Mouse (Mus musculus): ENCODE measurements at regions not wholly inside any gene's neighbourhood (a gene's known extent, or its start where the extent isn't known, plus 50 kb on each side); places are given as distances from the start of the nearest gene placed in this dataset.

DNA sequence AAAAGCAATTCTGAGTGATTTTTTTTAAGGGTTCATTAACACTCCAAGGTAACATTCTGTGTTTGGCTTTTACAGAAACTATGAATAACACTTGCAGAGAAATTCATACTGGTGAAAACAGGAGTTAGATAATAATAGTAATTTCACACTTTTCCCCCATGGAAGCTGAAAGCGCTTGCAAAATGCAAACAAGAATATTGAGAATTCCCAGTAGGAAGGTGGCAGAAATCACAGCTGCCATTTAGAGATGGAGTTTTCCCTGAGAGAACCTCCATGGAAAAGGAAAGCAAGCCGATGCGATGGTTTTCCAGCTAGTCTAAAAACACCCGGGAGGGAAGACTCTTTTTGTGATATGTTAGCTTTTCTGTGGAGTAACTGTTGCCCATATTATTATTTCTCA, 174.1 kb upstream of the App start:
- no peak for DNase-seq

DNA sequence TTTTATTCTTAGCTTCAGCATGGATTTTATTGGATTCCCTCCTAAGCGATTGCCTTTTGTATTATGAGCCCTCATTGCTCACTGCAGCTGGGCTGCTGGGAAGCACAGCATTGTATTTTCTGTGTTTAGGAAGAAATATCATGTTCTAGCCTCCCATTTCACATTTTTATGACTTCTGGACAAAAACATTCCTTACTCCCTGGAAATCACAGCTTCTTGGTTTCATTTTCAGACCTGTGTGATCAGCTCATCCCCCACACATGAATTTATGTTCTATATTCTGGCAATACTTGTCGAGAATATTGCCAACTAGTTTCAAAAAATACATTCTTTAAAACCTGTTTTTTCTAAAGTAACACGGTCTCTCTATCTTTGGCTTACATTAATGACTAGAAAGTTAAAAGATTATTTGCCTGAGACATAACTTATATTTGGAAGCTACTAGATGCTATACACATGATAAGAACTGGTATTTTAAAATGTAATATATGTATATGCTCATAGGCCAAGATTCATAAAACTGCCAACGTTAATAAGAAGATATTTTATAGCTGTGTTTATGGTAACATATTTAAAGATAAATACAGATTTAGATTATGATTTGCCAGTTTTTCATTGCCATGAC, 163.0 kb upstream of the App start:
- DNase-seq = no peak

DNA sequence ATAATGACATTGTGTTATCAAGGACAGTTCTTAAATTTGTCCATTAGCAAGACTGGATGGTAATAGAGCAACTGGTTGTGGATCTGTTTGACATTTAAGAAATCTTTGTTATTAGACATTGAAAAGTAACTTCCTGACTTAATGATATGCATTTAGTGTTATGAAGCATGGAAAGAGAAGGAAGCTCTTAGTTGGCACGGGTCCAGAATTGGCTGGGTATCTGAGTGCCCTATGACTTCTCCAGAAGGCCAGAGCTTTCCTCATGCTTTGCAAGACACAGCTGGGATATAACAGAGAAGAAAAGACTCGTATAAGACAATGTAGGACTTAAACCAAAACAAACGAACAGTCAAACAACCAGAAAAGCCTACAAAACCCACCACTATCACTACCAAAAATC, 160.0 kb upstream of the App start:
- peak in 1 of 2 experiments; percentile 10 for DNase-seq

DNA sequence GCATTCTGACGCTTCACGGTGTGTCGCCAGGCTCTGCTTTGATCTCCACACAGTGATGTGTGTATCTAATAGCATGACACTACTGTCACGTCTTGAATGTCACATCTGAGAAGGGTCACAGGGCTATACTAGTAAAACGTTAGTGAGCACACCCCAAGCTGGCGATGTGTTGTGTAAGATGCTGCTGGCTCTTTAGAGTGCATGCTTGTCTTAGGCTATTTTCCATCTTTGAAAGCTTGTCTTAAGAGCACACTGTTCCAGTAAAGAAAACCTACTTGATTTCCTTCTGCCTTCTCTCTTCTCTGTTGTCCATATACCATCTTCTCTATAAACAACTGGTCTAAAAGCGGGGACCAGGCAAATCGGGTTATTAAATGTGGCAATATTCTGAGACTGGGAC, 138.5 kb upstream of the App start:
- no peak for DNase-seq

DNA sequence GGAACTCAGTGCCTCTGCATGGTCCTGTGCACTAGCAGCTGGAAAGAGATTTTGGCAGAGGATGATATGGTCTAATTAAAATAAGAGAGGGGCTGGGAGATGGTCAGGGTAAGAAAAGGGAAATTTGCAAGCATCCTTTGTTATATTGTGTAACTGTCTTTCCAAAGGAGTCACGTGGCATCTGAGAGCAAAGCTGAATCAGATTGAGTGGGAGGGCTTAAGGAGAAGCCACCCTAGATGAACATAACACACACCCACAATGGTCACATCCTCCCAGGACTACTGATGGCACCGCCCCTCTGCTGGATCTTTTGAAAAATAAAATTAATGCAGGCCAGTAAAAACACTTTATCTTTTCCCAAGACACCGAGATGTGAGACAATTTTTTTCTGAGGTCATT, 135.9 kb upstream of the App start:
- no peak for DNase-seq

DNA sequence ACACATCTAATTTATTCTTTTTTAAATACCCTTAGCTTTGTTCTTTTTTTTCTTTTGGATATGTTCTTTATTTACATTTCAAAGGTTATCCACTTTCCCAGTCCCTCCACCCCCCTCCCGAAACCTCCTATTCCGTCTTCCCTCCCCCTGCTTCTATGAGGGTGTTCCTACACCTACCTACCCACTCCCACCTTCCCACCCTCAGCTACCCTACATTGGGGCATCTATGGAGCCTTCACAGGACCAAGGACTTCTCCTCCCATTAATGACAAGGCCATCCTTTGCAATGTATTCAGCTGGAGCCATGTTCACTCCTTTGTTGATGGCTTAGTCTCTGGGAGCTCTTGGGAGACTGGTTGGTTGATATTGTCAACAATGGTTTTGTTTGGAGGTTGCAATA, 134.9 kb upstream of the App start:
- no peak for DNase-seq

DNA sequence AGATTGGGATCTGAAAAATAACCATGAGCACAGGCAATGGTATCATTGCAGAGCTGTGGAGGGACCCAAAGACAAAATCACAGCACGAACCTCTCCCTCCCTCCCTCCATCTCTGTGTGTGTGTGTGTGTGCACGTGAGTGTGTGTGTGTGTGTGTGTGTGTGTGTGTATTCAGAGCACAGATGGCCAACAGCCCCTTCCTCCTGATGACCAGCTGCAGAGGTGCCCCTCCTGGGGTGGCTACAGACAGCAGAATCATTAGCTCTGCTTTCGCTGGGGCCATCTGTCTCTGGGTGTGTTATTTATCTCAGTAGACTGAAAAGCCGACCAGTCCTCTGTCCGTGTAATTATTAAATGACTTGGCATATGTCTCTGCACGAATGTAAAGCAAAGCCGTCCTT, 134.4 kb upstream of the App start:
- peak; percentile 10 to 25 for DNase-seq

DNA sequence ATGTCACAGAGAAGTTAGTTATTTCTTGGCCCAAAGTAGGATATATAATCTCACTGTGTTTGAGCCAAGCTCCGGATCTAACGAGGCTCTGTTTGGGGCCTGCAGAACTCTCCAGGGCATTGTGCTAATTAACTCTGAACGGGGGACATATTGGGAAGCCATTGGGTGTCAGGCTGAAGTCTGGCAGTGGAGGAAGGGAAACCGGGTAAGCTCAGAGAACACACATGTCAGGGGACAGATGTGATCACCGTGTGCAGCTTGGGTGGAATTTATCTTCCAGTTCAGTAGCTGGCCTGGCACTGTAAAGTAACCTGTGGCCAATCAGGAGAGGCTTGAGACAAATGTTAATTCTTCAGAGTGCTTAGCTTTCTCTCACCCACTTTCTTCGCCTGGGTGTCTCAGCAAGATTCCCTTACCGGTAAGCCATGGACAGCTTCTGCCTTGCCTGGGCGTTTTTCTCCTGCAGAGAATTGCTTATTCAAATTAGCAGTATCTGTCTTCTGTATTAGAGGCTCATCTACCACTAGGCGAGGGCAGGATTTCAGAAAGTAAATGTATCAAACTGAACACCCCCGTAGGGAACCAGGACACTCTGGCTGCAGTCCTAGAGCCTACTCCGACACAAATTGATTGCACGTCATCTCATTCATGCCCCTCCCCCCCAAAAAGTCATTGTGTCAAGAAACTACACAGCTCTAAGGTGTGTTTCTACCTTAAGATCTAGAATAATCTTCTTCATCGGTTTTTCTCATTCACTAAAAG, 126.7 kb upstream of the App start:
- no peak for DNase-seq

DNA sequence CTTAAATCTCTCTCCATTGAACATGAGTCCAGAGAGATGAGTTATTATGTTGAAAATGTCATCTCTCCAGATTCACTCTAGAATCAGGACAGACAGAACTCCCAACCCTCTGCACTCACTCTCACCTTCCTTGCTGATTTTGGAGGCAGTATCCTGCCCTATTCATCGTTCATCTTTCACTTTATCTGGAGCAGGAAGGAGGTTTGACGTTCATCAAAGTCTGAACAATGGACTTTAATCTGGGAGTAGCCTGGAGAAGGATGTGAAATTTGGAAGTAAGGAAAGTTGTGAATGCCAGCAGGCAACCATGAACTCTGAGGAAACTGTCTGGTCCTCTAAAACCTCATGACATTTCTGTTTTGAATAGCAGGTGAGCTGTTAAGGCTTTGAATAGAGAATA, 125.0 kb upstream of the App start:
- no peak for DNase-seq

DNA sequence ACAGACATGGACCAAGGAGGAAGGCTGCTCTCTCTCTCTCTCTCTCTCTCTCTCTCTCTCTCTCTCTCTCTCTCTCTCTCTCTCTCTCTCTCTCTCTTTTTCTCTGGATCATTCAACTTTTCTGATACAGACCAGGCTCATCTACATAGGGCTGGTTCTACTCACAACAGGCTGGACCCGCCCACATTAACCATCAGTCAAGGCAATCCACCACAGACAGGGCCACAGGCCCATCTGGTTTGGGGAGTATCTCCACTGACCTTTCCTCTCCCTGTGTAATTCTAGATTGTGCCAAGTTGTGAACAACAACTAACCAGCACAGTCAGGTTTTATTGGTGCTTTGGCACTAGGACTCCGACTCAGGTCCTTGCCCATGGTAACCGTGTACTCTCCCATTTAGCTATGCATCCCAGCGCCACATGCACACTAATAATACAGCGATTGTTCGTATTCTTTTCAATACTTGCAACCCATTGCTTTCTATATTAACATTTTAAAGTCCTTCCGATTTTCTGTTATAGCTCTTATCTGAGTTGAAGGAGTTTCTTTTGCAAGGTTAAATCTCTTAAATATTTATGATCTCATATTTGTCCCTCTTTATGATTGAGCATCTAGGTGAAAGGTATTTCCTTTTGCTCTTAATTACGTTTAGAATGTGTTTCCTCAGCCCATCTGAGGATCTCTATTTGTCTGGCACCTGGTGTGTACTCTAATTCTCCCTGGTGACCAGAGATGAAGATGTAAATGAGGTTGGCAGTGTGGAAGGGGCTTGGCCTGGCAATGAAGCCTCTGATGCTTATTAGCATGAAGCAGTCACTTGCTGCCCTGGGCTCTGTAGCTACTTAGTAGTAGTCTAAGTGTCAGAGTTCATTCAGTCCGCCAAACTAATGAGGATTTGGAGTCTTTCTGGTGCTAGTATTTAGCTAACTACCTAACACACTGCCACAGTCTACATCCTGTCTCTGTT, 117.7 kb upstream of the App start:
- no peak for DNase-seq

DNA sequence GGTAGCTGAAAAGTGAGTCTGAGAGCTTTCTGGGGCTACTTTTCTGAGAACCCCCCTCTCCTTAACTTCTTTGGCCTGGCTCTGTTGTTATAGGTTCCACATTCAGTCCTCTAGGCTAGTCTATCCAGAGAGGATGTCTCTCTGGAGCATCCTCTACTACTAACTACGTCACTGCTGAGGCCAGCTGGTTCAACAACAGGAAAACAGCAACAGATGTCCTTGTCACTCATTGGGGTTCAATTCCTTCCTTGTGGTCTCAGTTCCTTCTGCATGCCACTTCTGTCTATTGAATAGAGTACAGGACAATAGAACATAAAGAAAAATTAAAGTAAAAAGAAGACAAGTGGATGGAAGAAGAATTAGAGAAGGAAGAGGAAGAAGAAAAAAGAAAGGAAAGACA, 104.3 kb upstream of the App start:
- no peak for DNase-seq

DNA sequence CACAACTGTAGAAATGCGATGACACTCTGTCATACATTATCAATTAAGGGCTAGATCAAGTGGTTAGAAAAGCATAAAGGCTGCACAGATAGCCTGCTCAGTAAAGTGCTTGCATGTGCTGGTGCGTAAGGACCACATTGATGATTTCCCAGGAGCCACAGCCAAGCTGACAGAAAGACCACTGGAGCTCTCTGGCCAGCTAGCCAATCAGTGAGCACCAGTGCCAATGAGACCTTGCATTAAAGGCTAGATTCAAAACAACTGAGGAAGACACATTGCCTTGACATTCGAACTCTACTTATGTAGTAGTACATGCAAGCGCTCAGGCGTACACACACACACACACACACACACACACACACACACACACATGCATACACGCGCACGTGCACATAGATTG, 96.1 kb upstream of the App start:
- no peak for DNase-seq

DNA sequence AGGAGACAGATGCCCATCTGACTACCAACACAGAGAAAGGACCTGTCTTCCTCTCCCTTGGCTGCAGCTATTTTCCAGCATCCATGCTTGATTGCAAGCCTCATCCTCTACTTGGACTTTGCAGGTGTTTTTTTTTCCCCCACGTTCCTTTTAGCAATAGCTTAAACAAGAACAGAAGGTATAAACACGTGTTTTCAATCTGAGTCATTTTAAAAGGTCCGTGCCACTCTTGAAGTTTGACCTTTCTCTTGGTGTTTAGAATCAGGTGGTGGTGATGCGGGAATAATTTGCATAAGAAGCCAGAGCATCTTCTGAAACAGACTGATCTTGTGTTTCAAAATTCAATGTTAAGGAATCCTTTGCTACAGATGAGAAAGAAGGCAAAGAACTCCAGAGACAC, 86.3 kb upstream of the App start:
- no peak for DNase-seq

DNA sequence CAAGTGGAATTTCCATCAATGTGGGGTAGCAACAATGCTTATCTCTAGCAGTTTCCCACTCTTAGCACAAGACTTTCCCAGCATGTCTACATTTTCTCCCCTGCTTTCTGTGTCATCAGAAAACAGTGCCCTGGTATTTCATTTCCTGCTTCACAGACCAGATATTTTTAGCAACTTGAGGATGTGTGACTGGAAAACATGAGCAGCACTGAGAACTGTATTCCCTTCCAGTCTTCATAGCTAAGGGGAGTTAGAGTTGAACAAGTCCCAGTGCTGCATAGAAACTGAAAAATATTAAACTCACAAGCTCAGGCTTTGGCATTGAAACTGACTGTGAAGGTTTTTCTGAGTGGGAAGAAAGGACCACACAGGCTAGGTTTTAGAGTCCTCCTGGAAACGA, 73.7 kb upstream of the App start:
- no peak for DNase-seq

DNA sequence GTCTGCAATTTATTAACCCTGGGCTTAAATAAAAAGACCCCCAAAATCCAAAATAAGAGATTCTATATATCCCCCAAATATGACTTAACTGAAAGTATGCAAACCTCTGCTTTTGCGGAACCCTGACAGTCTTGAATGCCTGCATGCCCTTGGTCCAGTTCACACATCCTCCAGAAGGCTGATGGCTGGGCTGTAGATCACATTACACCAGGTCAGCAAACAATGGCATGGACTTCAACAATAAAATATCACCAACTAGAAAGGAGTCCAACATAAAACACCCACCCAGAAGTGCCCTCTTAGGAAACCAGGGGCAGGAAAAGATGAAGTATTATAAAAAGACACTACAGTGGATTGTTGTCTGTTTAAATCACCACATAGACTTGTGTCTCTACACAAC, 59.5 kb upstream of the App start:
- no peak for DNase-seq

DNA sequence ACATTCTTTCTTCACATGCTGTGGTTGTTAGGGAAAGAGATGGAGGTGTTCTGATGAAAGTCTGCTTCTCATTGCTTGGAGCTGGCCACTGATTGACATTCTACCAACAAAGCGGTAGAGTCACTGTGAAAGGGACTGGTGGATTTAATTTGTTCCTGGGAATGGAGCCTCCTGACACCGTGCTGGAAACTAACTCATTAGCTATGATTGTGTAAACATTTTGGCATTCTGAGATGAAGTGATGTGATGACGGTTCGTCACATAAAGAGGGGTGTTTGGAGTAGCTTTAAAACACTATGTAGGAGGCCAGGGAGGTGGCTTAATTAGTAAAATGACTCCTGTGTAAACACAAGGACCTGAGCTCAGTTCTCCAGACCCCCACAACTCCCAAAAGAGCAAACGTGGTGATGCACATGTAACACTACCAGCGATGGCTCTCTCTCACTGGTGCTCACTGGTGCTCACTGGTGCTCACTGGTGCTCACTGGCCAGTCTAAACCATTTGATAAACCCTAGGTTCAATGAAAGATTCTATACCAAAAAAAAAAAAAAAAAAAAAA, 58.4 kb upstream of the App start:
- no peak for DNase-seq

DNA sequence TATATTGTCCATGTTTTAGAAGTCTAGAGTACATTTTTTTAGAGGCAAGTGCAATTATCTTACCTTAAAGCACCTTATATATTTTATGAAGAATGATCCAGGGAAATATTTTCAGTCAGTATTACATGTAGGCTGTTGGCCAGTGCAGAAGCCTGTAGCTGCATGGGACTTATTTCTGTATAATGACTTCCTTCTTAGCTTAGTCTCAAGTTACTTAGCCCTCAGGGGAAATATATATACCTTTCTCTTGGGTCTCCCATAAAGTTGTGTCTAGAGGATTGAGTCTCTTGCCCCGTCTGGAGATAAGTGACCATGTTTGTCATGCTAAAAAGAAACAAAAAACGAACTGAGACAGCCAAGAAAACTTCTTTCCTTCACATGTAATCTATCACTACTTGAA, 57.8 kb upstream of the App start:
- DNase-seq = no peak

DNA sequence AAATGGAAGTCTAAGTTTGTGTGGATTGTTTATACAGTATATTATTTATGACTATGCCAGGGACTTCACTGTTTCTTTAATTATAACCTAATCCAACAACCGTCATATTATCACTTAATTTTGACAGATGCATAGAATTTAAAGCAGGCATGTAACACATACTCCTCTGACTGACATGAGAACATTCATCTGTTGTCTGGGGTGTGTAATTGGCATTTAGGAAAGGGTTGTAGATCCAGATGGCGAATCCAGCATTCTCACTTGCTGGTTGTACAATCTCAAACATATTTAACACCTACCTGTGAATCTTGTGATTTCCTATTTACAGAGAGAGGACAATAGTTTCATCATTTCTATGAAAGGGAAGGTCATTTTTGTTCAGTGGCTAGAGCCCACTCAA, 50.8 kb upstream of the App start:
- no peak for DNase-seq

Data from cerebellum, postnatal 25 days (tissue).